Mouse (Mus musculus) MEL (cell line): ENCODE data around the gene Elfn1. TPM values are rescaled to one million over a fixed set of nuclear protein-coding genes. Genes with fewer than 3 reads are reported as not detected.

Experiments used
- DNase-seq: peaks from one replicate; pipeline ENCODE4 v3.0.0; 2011; ENCODE audit warnings: low read depth, low spot score
- H3K27ac ChIP-seq: 2 replicates; pipeline ENCODE4 v1.5.1; 2012; ENCODE audit warnings: low read depth, mild to moderate bottlenecking, control low read depth, low read length, moderate library complexity; ENCODE audit not compliant: control insufficient read depth
- H3K27me3 ChIP-seq, 2 experiments: fragments of 150-350 bp in 1 of 2; sonication (generic) in 1 of 2; 2 replicates each; pipeline ENCODE4 v1.6.1; 2012; ENCODE audit warnings: low read length in 2 of 2, mild to moderate bottlenecking in 2 of 2, improper control_type of control experiment in 1 of 2, moderate library complexity in 1 of 2; ENCODE audit not compliant: insufficient read depth in 2 of 2, control insufficient read depth in 1 of 2
- H3K36me3 ChIP-seq, 2 experiments: 2 replicates each; pipeline ENCODE4 v1.6.1; 2012 to 2014; ENCODE audit warnings: low read length in 2 of 2, improper control_type of control experiment in 1 of 2, inconsistent platforms in 1 of 2, mild to moderate bottlenecking in 1 of 2; ENCODE audit not compliant: insufficient read depth in 2 of 2, control insufficient read depth in 1 of 2
- H3K4me1 ChIP-seq, 2 experiments: fragments of 150-350 bp in 1 of 2; sonication (generic) in 1 of 2; 2 replicates each; pipeline ENCODE4 v1.6.1; 2012; ENCODE audit warnings: low read length in 2 of 2, improper control_type of control experiment in 1 of 2, mild to moderate bottlenecking in 1 of 2; ENCODE audit not compliant: insufficient read depth in 2 of 2, control insufficient read depth in 1 of 2
- H3K4me3 ChIP-seq, 2 experiments: fragments of 150-350 bp in 1 of 2; sonication (generic) in 1 of 2; 2 replicates each; pipeline ENCODE4 v1.5.1; 2012; ENCODE audit warnings: low read depth in 2 of 2, low read length in 2 of 2, mild to moderate bottlenecking in 2 of 2, moderate library complexity in 2 of 2, control low read depth in 1 of 2, improper control_type of control experiment in 1 of 2; ENCODE audit not compliant: control insufficient read depth in 1 of 2, insufficient read depth in 1 of 2
- H3K79me2 ChIP-seq: 2 replicates; pipeline ENCODE4 v1.6.1; 2012; ENCODE audit warnings: mild to moderate bottlenecking, low read length, moderate library complexity; ENCODE audit not compliant: control insufficient read depth, poor library complexity, insufficient read depth
- H3K9ac ChIP-seq: 2 replicates; pipeline ENCODE4 v1.6.1; 2012; ENCODE audit warnings: low read depth, mild to moderate bottlenecking, control low read depth, low read length, moderate library complexity; ENCODE audit not compliant: control insufficient read depth, poor library complexity, severe bottlenecking
- H3K9me3 ChIP-seq: fragments of 150-350 bp; sonication (generic); replicated peaks from 2 replicates; pipeline ENCODE4 v1.6.1; 2012; ENCODE audit warnings: mild to moderate bottlenecking, low read length, improper control_type of control experiment, moderate library complexity; ENCODE audit not compliant: insufficient read depth
- BHLHE40 ChIP-seq: IDR thresholded peaks from 2 replicates; pipeline ENCODE4 v1.6.1; 2012; ENCODE audit warnings: low read depth, mild to moderate bottlenecking, inconsistent platforms, low read length, improper control_type of control experiment, borderline replicate concordance
- CTCF ChIP-seq, 3 experiments: IDR thresholded peaks in 2 of 3; conservative IDR thresholded peaks in 1 of 3; 2 replicates each; pipeline ENCODE4 v1.5.1; 2011 to 2012; ENCODE audit warnings: low read length in 3 of 3, low read depth in 2 of 3, mild to moderate bottlenecking in 2 of 3, improper control_type of control experiment in 1 of 3, inconsistent platforms in 1 of 3, mixed read lengths in 1 of 3, moderate library complexity in 1 of 3; ENCODE audit not compliant: control insufficient read depth in 1 of 3, insufficient read depth in 1 of 3, poor library complexity in 1 of 3, severe bottlenecking in 1 of 3
- ELF1 ChIP-seq: IDR thresholded peaks from 2 replicates; pipeline ENCODE4 v1.6.1; 2014; ENCODE audit warnings: low read depth, mild to moderate bottlenecking, inconsistent platforms, low read length, improper control_type of control experiment, moderate library complexity
- EP300 ChIP-seq, 2 experiments: IDR thresholded peaks; 2 replicates each; pipeline ENCODE4 v1.6.1; 2011; ENCODE audit warnings: improper control_type of control experiment in 2 of 2, low read length in 2 of 2, low read depth in 1 of 2, mild to moderate bottlenecking in 1 of 2
- ETS1 ChIP-seq: IDR thresholded peaks from 2 replicates; pipeline ENCODE4 v1.6.1; 2012; ENCODE audit warnings: low read depth, mild to moderate bottlenecking, inconsistent platforms, low read length, improper control_type of control experiment, moderate library complexity
- GABPA ChIP-seq: IDR thresholded peaks from 2 replicates; pipeline ENCODE4 v1.6.1; 2012; ENCODE audit warnings: low read depth, mild to moderate bottlenecking, inconsistent platforms, low read length, improper control_type of control experiment, moderate library complexity
- GATA1 ChIP-seq: IDR thresholded peaks from 2 replicates; pipeline ENCODE4 v1.6.1; 2011; ENCODE audit warnings: low read depth, low read length, improper control_type of control experiment
- MEF2A ChIP-seq: IDR thresholded peaks from 2 replicates; pipeline ENCODE4 v1.6.1; 2014; ENCODE audit warnings: low read depth, mild to moderate bottlenecking, inconsistent platforms, low read length, improper control_type of control experiment; ENCODE audit not compliant: poor library complexity, insufficient replicate concordance, severe bottlenecking; ENCODE audit errors: extremely low read depth
- TAL1 ChIP-seq: IDR thresholded peaks from 2 replicates; pipeline ENCODE4 v1.6.1; 2012; ENCODE audit warnings: mild to moderate bottlenecking, inconsistent platforms, low read length, moderate library complexity, mixed read lengths
- TBP ChIP-seq: IDR thresholded peaks from 2 replicates; pipeline ENCODE4 v1.8.0; 2011; ENCODE audit warnings: low read depth, low read length, improper control_type of control experiment
- UBTF ChIP-seq: IDR thresholded peaks from 2 replicates; pipeline ENCODE4 v1.6.1; 2012; ENCODE audit warnings: low read depth, mild to moderate bottlenecking, inconsistent platforms, low read length, improper control_type of control experiment, moderate library complexity, borderline replicate concordance; ENCODE audit not compliant: insufficient read depth
- USF2 ChIP-seq, 2 experiments: IDR thresholded peaks; 2 replicates each; pipeline ENCODE4 v1.6.1; 2011 to 2012; ENCODE audit warnings: improper control_type of control experiment in 2 of 2, low read length in 2 of 2, borderline replicate concordance in 1 of 2, inconsistent platforms in 1 of 2, low read depth in 1 of 2, mild to moderate bottlenecking in 1 of 2; ENCODE audit not compliant: insufficient read depth in 1 of 2
- ZC3H11A ChIP-seq: IDR thresholded peaks from 2 replicates; pipeline ENCODE4 v1.6.1; 2012; ENCODE audit warnings: low read depth, mild to moderate bottlenecking, inconsistent platforms, low read length, improper control_type of control experiment
- ZKSCAN1 ChIP-seq: IDR thresholded peaks from 2 replicates; pipeline ENCODE4 v1.6.1; 2012; ENCODE audit warnings: low read depth, mild to moderate bottlenecking, inconsistent platforms, low read length, improper control_type of control experiment, moderate library complexity
- polyA plus RNA-seq, 2 experiments: library from polyadenylated mRNA; stranded (reverse) in 1 of 2; unstranded in 1 of 2; fragments of >175 nt in 1 of 2; fragments of >200 nt in 1 of 2; gene quantifications; 2 replicates each; pipeline versions ENCODE4 v1.2.1 to v1.2.4; 2012; ENCODE audit warnings: low replicate concordance in 2 of 2, low read depth in 1 of 2; ENCODE audit not compliant: insufficient read length in 2 of 2, insufficient read depth in 1 of 2, missing spikeins in 1 of 2
- total RNA-seq: library from RNA; depleted of rRNA; stranded (reverse); fragments of 300-350 nt; gene quantifications from 2 replicates; pipeline ENCODE4 v1.2.3, GENCODE M21; 2012

Elfn1 gene
- total and polyA plus RNA-seq, 3 experiments = 0.08 TPM; not detected in 2

- Histone ChIP-seq H3K9ac (no peak overlapping the region), H3K9me3 (no peaks in the 10 kb centered on the region), H3K36me3 (no peaks in the 10 kb centered on the region), H3K79me2 (no peaks in the 10 kb centered on the region), H3K27me3 (no peaks in the 10 kb centered on the region), H3K4me3 (no peak overlapping the region), H3K27ac (no peak overlapping the region), H3K4me1 (no peaks in the 10 kb centered on the region; a peak in 1 of 4 replicates)
- DNase-seq = no peak
- no peak for TF ChIP-seq GABPA
Measured at GRCm38 (mm10) chr5:139889370-139889769, 18.4 kb upstream of the Elfn1 start.

GRCm38 (mm10) chr5:139892326-139892994 is 15.3 kb upstream of the Elfn1 start:
- no peaks in the 10 kb centered on the region for H3K27me3 ChIP-seq
- no peak for DNase-seq

GRCm38 (mm10) chr5:139892995-139893345 is 14.8 kb upstream of the Elfn1 start:
- no peak for DNase-seq
- no peak overlapping the region for H3K9ac ChIP-seq
- no peaks in the 10 kb centered on the region for H3K79me2 ChIP-seq
- TF ChIP-seq MEF2A (no peak), EP300 (IDR thresholded peaks at IDR 0.05; ENCODE audit: low read depth in 1 of 2, low read length in 2 of 2) (no peak), BHLHE40 (no peak), GABPA (no peak), ELF1 (no peak), ZC3H11A (no peak), TAL1 (no peak), TBP (no peak), UBTF (no peak), USF2 (IDR thresholded peaks at IDR 0.05; ENCODE audit: borderline replicate concordance in 1 of 2, insufficient read depth in 1 of 2, low read depth in 1 of 2, low read length in 2 of 2) (no peak)
- no peaks in the 10 kb centered on the region for H3K9me3 ChIP-seq
- H3K36me3 ChIP-seq = no peaks in the 10 kb centered on the region
- no peak overlapping the region for H3K4me3 ChIP-seq
- no peaks in the 10 kb centered on the region for H3K27me3 ChIP-seq
- H3K4me1 ChIP-seq = no peaks in the 10 kb centered on the region; a peak in 1 of 4 replicates
- H3K27ac ChIP-seq = no peak overlapping the region

More at GRCm38 (mm10) chr5:139892326-139892994, 15.3 kb upstream of the Elfn1 start:
- Histone ChIP-seq H3K27ac (no peak overlapping the region), H3K9me3 (no peaks in the 10 kb centered on the region), H3K9ac (no peak overlapping the region), H3K36me3 (no peaks in the 10 kb centered on the region), H3K4me1 (no peaks in the 10 kb centered on the region; a peak in 1 of 4 replicates), H3K79me2 (no peaks in the 10 kb centered on the region), H3K4me3 (no peak overlapping the region)
- no peak for TF ChIP-seq ETS1
- no peak for TF ChIP-seq ZKSCAN1
- TF ChIP-seq CTCF (IDR thresholded peaks at IDR 0.05 in 2 of 3, conservative IDR thresholded peaks at IDR 0.05 in 1 of 3; ENCODE audit: control insufficient read depth in 1 of 3, insufficient read depth in 1 of 3, low read depth in 2 of 3, low read length in 3 of 3, poor library complexity in 1 of 3, severe bottlenecking in 1 of 3) = no peak
- TF ChIP-seq ELF1 = no peak
- TF ChIP-seq GATA1 = no peak
